Mouse (Mus musculus) retina, postnatal 7 days (tissue): ENCODE data around the gene Zcchc4.

ENCODE experiments used
- DNase-seq: peaks from one replicate; pipeline ENCODE4 v3.0.0-alpha.2; 2012; ENCODE audit warnings: low read depth, low spot score

Gene Zcchc4

DNA sequence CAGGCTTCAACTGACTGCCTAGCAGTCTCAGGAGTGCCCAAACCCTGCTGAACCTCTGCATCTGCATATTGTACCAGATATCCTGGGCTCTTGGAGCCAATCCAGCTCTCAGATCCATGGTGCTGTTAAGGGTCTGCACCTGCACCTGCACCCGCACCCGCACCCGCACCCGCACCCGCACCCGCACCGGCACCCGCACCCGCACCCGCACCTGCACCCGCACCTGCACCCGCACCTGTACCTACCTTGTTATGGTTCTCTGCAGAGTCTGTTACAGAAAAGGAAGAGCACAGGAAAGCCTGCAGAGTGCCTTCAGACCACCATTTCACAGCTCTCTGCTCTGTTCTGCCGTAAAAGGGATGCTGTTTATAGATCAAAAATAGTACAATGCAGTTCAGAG, 96.8 kb downstream of the Zcchc4 start:
- no peak for DNase-seq
